Mouse (Mus musculus) CH12.LX (cell line): Measurements from ENCODE around the gene Dnlz. TPM values are rescaled to one million over a fixed set of nuclear protein-coding genes. Genes with fewer than 3 reads are reported as not detected.

Experiments used
- DNase-seq: peaks from one replicate; pipeline ENCODE4 v3.0.0-alpha.2; 2013; ENCODE audit errors: extremely low read depth
- H3K27ac ChIP-seq: 2 replicates; pipeline ENCODE4 v1.5.1; 2012; ENCODE audit warnings: low read depth, mild to moderate bottlenecking, control low read depth, moderate library complexity; ENCODE audit not compliant: insufficient read depth
- H3K27me3 ChIP-seq: replicated peaks from 2 replicates; pipeline ENCODE3; 2012; ENCODE audit warnings: inconsistent platforms
- H3K36me3 ChIP-seq, 2 experiments: replicated peaks in 1 of 2; 2 replicates each; pipeline versions ENCODE3 to v1.6.1; 2012; ENCODE audit warnings: inconsistent platforms in 1 of 2, low read length in 1 of 2, mild to moderate bottlenecking in 1 of 2, mixed read lengths in 1 of 2, moderate library complexity in 1 of 2; ENCODE audit not compliant: control insufficient read depth in 1 of 2, insufficient read depth in 1 of 2
- H3K4me1 ChIP-seq, 2 experiments: 2 replicates each; pipeline ENCODE4 v1.6.1; 2012; ENCODE audit warnings: inconsistent platforms in 1 of 2, moderate library complexity in 1 of 2; ENCODE audit not compliant: insufficient read depth in 2 of 2, control insufficient read depth in 1 of 2
- H3K4me2 ChIP-seq: 2 replicates; pipeline ENCODE4 v1.6.1; 2012; ENCODE audit warnings: low read depth, mild to moderate bottlenecking, control low read depth; ENCODE audit not compliant: poor library complexity, insufficient read depth, severe bottlenecking
- H3K4me3 ChIP-seq, 3 experiments: fragments of 150-350 bp in 1 of 3; sonication (generic) in 1 of 3; replicated peaks in 1 of 3; 2 replicates each; pipeline versions ENCODE3 to v1.5.1; 2011 to 2012; ENCODE audit warnings: low read depth in 2 of 3, low read length in 2 of 3, mild to moderate bottlenecking in 2 of 3, moderate library complexity in 2 of 3, control low read depth in 1 of 3, improper control_type of control experiment in 1 of 3, inconsistent platforms in 1 of 3, mixed read lengths in 1 of 3; ENCODE audit not compliant: poor library complexity in 1 of 3
- H3K79me2 ChIP-seq: replicated peaks from 2 replicates; pipeline ENCODE4 v1.6.1; 2012; ENCODE audit warnings: mild to moderate bottlenecking, moderate library complexity; ENCODE audit not compliant: control insufficient read depth, poor library complexity, insufficient read depth, severe bottlenecking; ENCODE audit errors: extremely low read depth
- H3K9ac ChIP-seq: 2 replicates; pipeline ENCODE4 v1.6.1; 2012; ENCODE audit warnings: low read depth, mild to moderate bottlenecking, control low read depth, moderate library complexity; ENCODE audit not compliant: insufficient read depth
- H3K9me3 ChIP-seq: replicated peaks from 2 replicates; pipeline ENCODE3; 2012; ENCODE audit warnings: low read length, inconsistent platforms, mixed read lengths
- CHD1 ChIP-seq: IDR thresholded peaks from 2 replicates; pipeline ENCODE4 v1.6.1; 2012; ENCODE audit warnings: low read depth, low read length, improper control_type of control experiment, inconsistent platforms
- CTCF ChIP-seq, 2 experiments: IDR thresholded peaks in 1 of 2; conservative IDR thresholded peaks in 1 of 2; 2 replicates each; pipeline ENCODE4 v1.5.1; 2011 to 2012; ENCODE audit warnings: low read depth in 2 of 2, low read length in 2 of 2, improper control_type of control experiment in 1 of 2, inconsistent platforms in 1 of 2, mild to moderate bottlenecking in 1 of 2, moderate library complexity in 1 of 2
- E2F4 ChIP-seq: IDR thresholded peaks from 2 replicates; pipeline ENCODE4 v1.6.1; 2011; ENCODE audit warnings: low read depth, low read length, improper control_type of control experiment; ENCODE audit not compliant: insufficient replicate concordance
- ELF1 ChIP-seq: IDR thresholded peaks from 2 replicates; pipeline ENCODE4 v1.6.1; 2014; ENCODE audit warnings: low read depth, mild to moderate bottlenecking, inconsistent platforms, low read length, improper control_type of control experiment
- EP300 ChIP-seq: IDR thresholded peaks from 2 replicates; pipeline ENCODE4 v1.6.1; 2011; ENCODE audit warnings: low read length, improper control_type of control experiment
- IRF4 ChIP-seq: IDR thresholded peaks from 2 replicates; pipeline ENCODE4 v1.6.1; 2014; ENCODE audit warnings: low read depth, mild to moderate bottlenecking, inconsistent platforms, low read length, improper control_type of control experiment
- JUN ChIP-seq: IDR thresholded peaks from 2 replicates; pipeline ENCODE4 v1.6.1; 2011; ENCODE audit warnings: low read depth, mild to moderate bottlenecking, low read length, improper control_type of control experiment, moderate library complexity; ENCODE audit not compliant: insufficient read depth
- MAFK ChIP-seq: IDR thresholded peaks from 2 replicates; pipeline ENCODE4 v1.6.1; 2011; ENCODE audit warnings: low read length, improper control_type of control experiment; ENCODE audit not compliant: insufficient replicate concordance
- MAX ChIP-seq: IDR thresholded peaks from 2 replicates; pipeline ENCODE4 v1.6.1; 2011; ENCODE audit warnings: low read length, improper control_type of control experiment
- MEF2A ChIP-seq: IDR thresholded peaks from 2 replicates; pipeline ENCODE4 v1.6.1; 2014; ENCODE audit warnings: low read depth, mild to moderate bottlenecking, inconsistent platforms, low read length, improper control_type of control experiment, borderline replicate concordance
- MXI1 ChIP-seq: IDR thresholded peaks from 2 replicates; pipeline ENCODE4 v1.6.1; 2011; ENCODE audit warnings: mild to moderate bottlenecking, low read depth, low read length, improper control_type of control experiment
- MYC ChIP-seq: IDR thresholded peaks from 2 replicates; pipeline ENCODE4 v1.6.1; 2011; ENCODE audit warnings: low read depth, mild to moderate bottlenecking, improper control_type of control experiment, low read length
- NRF1 ChIP-seq: IDR thresholded peaks from 2 replicates; pipeline ENCODE4 v1.6.1; 2014; ENCODE audit warnings: low read depth, mild to moderate bottlenecking, inconsistent platforms, low read length, improper control_type of control experiment, moderate library complexity
- PAX5 ChIP-seq: IDR thresholded peaks from 2 replicates; pipeline ENCODE4 v1.6.1; 2012; ENCODE audit warnings: low read length, inconsistent platforms, mixed read lengths
- POLR2AphosphoS2 ChIP-seq: IDR thresholded peaks from 2 replicates; pipeline ENCODE4 v1.6.1; 2011; ENCODE audit warnings: low read depth, low read length, improper control_type of control experiment
- RCOR1 ChIP-seq: conservative IDR thresholded peaks from 2 replicates; pipeline ENCODE4 v1.6.1; 2012; ENCODE audit warnings: low read depth, mild to moderate bottlenecking, inconsistent platforms, low read length, improper control_type of control experiment
- TCF12 ChIP-seq: IDR thresholded peaks from 2 replicates; pipeline ENCODE4 v1.6.1; 2014; ENCODE audit warnings: low read depth, mild to moderate bottlenecking, inconsistent platforms, low read length, improper control_type of control experiment
- UBTF ChIP-seq: IDR thresholded peaks from 2 replicates; pipeline ENCODE4 v1.6.1; 2012; ENCODE audit warnings: low read depth, mild to moderate bottlenecking, inconsistent platforms, low read length, improper control_type of control experiment, moderate library complexity
- ZC3H11A ChIP-seq: IDR thresholded peaks from 2 replicates; pipeline ENCODE4 v1.6.1; 2012; ENCODE audit warnings: low read depth, mild to moderate bottlenecking, inconsistent platforms, low read length, improper control_type of control experiment
- ZKSCAN1 ChIP-seq: IDR thresholded peaks from 2 replicates; pipeline ENCODE4 v1.6.1; 2012; ENCODE audit warnings: low read depth, inconsistent platforms, low read length, improper control_type of control experiment, borderline replicate concordance
- dilution Hi-C: fragments of 300-500 bp; cut with MboI; formaldehyde crosslinking; loops from 2 replicates; pipeline ENCODE4 v1.14.3; 2020; ENCODE audit warnings: low sequenced_read_pairs; ENCODE audit not compliant: extremely low pct_unique_long_range_greater_than_20kb, extremely low pct_ligation_motif_present
- in situ Hi-C: fragments of 300-500 bp; cut with MboI; formaldehyde crosslinking; loops from 3 replicates; pipeline ENCODE4 v1.14.3; 2019; ENCODE audit warnings: low sequenced_read_pairs, low pct_ligation_motif_present, low pct_unique_long_range_greater_than_20kb, mixed read lengths
- polyA plus RNA-seq: library from polyadenylated mRNA; unstranded; fragments of >175 nt; gene quantifications from 2 replicates; pipeline ENCODE4 v1.2.1, GENCODE M21; 2012; ENCODE audit warnings: low read depth; ENCODE audit not compliant: insufficient read length
- total RNA-seq, 2 experiments: library from RNA; depleted of rRNA; stranded (reverse); fragments of 300-350 nt in 1 of 2; fragments of >200 nt in 1 of 2; gene quantifications; 2 replicates each; pipeline ENCODE4 v1.2.3; 2012 to 2014

Dnlz gene
- total and polyA plus RNA-seq, 3 experiments, result 15.1 to 17.8 (median 17.1) TPM

DNA sequence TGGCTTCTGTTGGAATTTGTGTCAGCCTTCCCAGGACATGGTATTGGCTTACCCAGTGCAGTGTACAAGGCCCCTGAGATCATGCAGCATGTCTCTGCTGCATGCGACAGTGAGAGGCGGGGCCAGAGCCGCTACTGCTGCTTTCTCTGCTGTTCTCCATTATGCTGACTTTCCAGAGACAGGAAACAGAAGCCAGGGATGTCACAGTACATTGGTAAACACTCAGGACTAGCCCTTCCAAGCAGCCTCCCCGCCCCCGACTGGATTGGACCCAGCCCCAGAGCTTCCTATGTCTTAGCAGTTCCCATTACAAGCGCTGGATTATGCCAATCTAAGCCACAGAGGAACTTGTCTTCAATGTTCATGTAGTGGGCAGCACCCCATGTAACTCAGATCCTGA, 3.7 kb downstream of the Dnlz start:
- no peak overlapping the region for H3K4me2 ChIP-seq
- peaks cover 22 to 42% of the 10 kb centered on the region in 2 experiments for H3K36me3 ChIP-seq
- DNase-seq, result no peak
- in situ Hi-C loops, result no loop called here
- no peak overlapping the region for H3K27ac ChIP-seq
- dilution Hi-C loops, result no loop called here
- no peak overlapping the region for H3K9ac ChIP-seq
- H3K79me2 ChIP-seq, result no peaks in the 10 kb centered on the region
- H3K4me1 ChIP-seq, result peaks cover 10 to 20% of the 10 kb centered on the region in 2 experiments
- TF ChIP-seq E2F4, result no peak
- TF ChIP-seq ELF1, result no peak
- no peak for TF ChIP-seq PAX5
- no peak for TF ChIP-seq CHD1
- TF ChIP-seq TCF12, result no peak
- no peak for TF ChIP-seq POLR2AphosphoS2
- no peak for TF ChIP-seq MYC
- TF ChIP-seq, all 38 proteins: peak for 0
- H3K9me3 ChIP-seq, result no peaks in the 10 kb centered on the region
- H3K4me3 ChIP-seq, result no peak overlapping the region
- H3K27me3 ChIP-seq, result no peaks in the 10 kb centered on the region

DNA sequence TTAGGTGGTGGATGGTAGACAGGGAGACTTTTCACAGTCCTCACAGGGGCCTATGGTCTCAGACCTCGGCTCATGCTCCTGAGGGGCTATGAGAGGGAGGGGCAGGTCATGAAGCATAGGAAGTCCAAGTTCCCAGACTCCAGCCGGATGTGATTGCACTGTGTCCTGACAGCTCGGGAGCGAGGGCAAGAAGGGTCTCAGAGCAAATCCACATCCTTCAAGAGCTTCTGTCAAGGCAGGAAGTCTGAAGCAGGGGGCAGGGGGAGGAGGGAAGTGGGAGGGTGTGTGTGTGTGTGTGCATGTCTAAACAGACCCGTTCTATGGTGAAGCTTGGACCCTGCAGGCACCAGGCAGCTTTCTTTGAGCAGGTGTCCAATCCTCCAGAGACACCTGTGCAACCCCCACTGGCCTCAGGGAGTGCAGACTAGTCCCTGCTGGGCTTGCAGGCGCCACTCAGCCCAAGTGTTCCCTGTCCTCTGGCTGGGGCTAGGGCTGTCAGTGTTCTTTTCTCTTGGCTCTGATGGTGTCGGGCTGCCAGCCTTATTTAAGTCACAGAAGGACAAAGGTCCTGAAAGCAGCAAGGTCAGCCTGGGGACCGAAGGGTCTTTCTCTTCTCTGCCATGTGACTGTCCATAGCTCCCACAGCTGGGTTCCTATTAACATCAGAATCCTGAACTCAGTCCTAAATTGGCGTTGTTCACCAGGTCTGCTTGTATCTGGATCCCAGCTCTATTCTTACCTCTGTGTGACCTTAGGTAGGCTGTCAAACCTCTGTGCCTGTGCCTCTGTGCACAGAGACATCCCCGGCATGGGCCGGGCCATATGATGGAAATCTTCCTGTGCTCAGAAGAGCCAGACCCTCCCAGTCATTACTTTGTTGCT, 9.1 kb downstream of the Dnlz start:
- Histone ChIP-seq H3K36me3 (peaks cover 0 to 20% of the 10 kb centered on the region in 2 experiments), H3K4me3 (no peak overlapping the region)
- TF ChIP-seq MAFK (no peak), NRF1 (no peak), MXI1 (no peak), CTCF (conservative IDR thresholded peaks at IDR 0.05 in 1 of 2, IDR thresholded peaks at IDR 0.05 in 1 of 2; ENCODE audit: low read depth in 2 of 2, low read length in 2 of 2) (no peak), ZKSCAN1 (no peak), EP300 (no peak), MEF2A (no peak), IRF4 (no peak), MAX (no peak), E2F4 (no peak), UBTF (no peak), CHD1 (no peak), TCF12 (no peak), JUN (no peak), RCOR1 (no peak), ZC3H11A (no peak)
- TF ChIP-seq, all 38 proteins: peak for 0
- Histone ChIP-seq H3K9ac (no peak overlapping the region), H3K27me3 (no peaks in the 10 kb centered on the region), H3K27ac (no peak overlapping the region), H3K9me3 (no peaks in the 10 kb centered on the region), H3K4me1 (peaks cover 8 to 48% of the 10 kb centered on the region in 2 experiments; a peak in 3 of 4 replicates), H3K79me2 (no peaks in the 10 kb centered on the region), H3K4me2 (no peak overlapping the region)
- in situ Hi-C loops, result no loop called here
- DNase-seq, result no peak
- dilution Hi-C loops, result no loop called here
